Mouse (Mus musculus): Measurements from ENCODE around the gene Inhbe. TPM values are rescaled to one million over a fixed set of nuclear protein-coding genes. Genes with fewer than 3 reads are reported as not detected.
A peak's percentile ranks its signal among the peaks of the same experiment; 100 is the strongest.
"Not testable (repeated sequence)": the region's sequence is repeated elsewhere in the genome, so short reads cannot be mapped to it uniquely, and the experiment has no call there.

The Inhbe gene
- total RNA-seq, 2 experiments from 2014 or later = 0.13 TPM; not detected in 1

DNA sequence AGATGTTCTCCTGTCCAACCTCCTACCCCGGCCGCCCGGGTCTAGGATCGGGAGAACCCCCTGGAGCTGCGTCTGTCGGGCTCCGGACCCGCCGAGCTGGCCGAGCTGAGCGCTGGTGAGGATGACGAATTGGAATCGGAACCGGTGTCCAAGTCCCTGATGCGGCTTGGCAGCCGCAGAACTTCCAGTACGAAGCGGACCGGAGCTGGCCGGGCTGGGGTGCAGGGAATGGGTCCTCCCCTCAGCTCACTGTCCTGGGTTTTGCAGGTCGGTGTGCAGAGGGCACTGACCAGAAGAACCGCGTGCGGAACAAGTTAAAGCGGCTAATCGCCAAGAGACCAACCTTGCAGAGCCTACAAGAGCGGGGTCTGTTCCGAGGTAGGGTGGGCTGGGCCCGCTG, 27.4 kb downstream of the Inhbe start:
- no peak for DNase-seq (ENCODE audit: low spot score in 2 of 2)
- intact Hi-C loops (cut with DNase I) = no loop called here

DNA sequence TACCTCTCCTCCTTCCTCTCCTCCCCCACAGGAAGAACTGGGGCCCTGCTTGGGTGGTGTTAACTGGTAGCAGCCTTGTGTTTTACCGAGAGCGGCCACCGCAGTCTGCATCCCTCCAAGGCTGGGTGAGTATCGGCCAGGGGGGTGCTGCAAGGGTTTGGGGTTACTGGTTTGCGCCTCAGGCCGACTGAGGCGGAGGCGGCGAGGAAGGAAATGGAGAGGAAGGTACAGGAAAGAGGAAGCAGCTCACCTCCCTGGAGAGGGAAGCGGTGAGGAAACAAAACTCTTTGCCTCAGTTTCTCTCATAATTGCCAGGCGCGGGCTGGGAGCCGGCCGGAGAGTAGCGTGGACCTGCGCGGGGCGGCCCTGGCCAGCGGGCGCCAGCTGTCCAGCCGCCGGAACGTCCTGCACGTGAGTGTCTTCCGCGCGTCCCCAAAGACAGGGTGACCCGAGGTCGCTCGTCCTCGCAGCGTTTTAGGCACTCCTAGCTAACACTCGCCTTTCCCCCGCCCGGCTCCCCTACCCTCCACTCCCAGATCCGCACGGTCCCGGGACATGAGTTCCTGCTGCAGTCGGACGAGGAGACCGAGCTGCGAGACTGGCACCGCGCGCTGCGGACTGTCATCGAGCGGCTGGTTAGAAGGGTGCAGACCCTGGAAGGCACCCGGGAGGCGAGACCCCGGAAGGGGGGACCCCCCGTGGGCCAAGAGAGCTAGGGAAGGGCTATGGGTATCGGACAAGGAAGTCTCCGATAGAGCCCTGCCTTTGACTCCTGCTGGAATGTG, 28.0 kb downstream of the Inhbe start:
- no peak for DNase-seq (ENCODE audit: low spot score in 2 of 2)
- intact Hi-C loops (cut with DNase I) = no loop called here

DNA sequence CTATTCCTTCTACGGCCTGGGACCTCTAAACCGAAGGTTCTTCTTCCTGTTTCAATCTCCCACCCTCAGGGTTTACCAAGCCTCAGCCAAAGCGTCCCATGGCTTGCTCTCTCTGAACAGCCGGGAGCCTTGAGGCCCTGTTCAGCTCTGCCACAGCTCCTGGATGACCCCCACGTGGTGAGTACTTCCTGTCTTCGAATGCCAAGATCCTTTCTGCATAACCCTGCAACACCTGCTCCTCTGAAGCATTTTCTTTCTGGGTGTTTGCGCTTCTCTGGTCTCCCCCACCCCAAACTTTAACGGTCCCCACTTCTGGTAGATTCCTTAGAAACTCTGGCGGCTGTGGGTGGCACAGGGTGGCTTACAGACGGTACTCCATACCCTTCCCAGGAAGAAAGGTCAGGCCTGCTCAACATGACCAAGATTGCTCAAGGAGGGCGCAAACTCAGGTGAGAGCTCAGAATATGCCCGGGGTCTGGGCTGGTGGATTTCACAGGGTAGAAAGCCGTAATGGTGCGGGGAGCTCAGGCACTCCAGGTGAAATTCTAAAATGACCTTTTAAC, 28.7 kb downstream of the Inhbe start:
- intact Hi-C loops (cut with DNase I) = no loop called here
- no peak for DNase-seq (ENCODE audit: low spot score in 2 of 2)

GRCm38 (mm10) chr10:127324495-127324894, 29.7 kb downstream of the Inhbe start:
- intact Hi-C loops (cut with DNase I) = no loop called here
- no peak for DNase-seq (ENCODE audit: low spot score in 2 of 2)

GRCm38 (mm10) chr10:127323131-127323855, 30.9 kb downstream of the Inhbe start:
- intact Hi-C loops (cut with DNase I) = no loop called here
- no peak for DNase-seq (ENCODE audit: low spot score in 2 of 2)

GRCm38 (mm10) chr10:127322669-127323068, 31.5 kb downstream of the Inhbe start:
- intact Hi-C loops (cut with DNase I) = no loop called here
- no peak for DNase-seq (ENCODE audit: low spot score in 2 of 2)

GRCm38 (mm10) chr10:127322178-127322577, 32.0 kb downstream of the Inhbe start:
- intact Hi-C loops (cut with DNase I) = no loop called here
- no peak for DNase-seq (ENCODE audit: low spot score in 2 of 2)

GRCm38 (mm10) chr10:127321621-127322020, 32.6 kb downstream of the Inhbe start, which contains the start of gene Arhgap9:
TSS of gene Arhgap9 (plus strand) at chr10:127321964.
- DNase-seq (ENCODE audit: low spot score in 2 of 2) = no peak
- intact Hi-C loops (cut with DNase I) = no loop called here

DNA sequence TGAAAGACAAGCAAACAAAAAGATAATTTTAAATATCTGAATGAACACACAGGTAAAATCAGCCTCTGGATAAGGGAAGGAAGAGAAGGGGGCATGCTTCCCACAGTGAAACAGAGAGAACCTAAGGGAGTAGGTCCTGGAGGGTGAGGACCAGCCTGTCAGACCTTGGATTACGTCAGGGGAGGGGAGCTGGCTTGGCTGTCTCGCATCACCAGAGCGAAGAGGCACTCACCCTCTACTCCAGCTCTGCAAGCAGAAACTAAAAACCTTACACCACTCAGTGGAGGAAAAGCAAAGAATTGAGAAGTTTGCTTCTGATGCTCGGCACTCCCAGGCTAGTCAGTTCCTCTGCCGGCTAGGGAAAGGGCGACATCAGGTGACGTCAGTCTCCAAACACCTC, 34.2 kb downstream of the Inhbe start:
- intact Hi-C loops (cut with DNase I) = no loop called here

DNA sequence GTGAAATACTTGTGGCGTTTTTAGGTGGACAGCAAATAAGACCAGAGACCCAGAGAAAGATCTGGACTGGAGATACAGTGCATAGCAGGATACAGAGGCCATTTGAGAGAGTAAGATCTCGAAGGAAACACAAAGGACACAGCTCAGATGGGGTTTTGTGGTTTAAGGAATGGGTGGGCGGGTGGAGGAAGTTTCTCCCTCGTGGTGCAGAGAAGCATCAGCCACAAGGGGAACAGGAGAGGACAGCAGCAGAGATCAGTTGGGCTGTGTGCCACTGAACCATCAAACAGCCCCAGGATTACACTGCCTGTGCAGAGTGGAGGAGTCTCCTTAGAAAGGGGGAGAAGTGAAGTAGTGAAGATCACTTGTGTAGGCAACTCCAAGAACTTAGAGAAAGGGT, 36.2 kb downstream of the Inhbe start:
- DNase-seq (ENCODE audit: low spot score in 2 of 2) = no peak
- intact Hi-C loops (cut with DNase I) = no loop called here

More for the DNA sequence above, 34.2 kb downstream of the Inhbe start:
- no peak for DNase-seq (ENCODE audit: low spot score in 2 of 2)

GRCm38 (mm10) chr10:127317277-127317676, 36.9 kb downstream of the Inhbe start:
- intact Hi-C loops (cut with DNase I) = no loop called here
- no peak for DNase-seq (ENCODE audit: low spot score in 2 of 2)

DNA sequence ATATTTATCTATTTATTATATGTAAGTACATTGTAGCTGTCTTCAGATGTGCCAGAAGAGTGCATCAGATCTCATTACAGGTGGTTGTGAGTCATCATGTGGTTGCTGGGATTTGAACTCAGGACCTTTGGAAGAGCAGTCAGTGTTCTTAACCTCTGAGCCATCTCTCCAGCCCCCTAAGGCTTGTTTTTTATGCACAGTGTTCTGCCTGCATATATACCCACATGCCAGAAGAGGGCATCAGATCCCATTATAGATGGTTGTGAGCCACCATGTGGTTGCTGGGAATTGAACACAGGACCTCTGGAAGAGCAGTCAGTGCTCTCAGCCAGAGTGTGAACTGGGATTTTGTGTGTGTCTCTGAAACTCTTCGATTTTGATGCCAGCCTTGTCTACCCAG, 39.3 kb downstream of the Inhbe start:
- DNase-seq (ENCODE audit: low spot score in 2 of 2); intact Hi-C loops (cut with DNase I): not testable (repeated sequence)

DNA sequence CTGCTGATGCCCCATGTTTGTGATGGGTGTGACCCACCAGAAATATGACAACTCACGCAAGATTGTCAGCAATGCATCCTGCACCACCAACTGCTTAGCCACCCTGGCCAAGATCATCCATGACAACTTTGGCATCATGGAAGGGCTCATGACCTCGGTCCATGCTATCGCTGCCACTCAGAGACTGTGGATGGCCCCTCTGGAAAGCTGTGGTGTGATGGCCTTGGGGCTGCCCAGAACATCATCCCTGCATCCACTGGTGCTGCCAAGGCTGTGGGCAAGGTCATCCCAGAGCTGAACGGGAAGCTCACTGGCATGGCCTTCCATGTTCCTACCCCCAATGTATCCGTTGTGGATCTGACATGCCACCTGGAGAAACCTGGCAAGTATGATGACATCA, 40.7 kb downstream of the Inhbe start:
- intact Hi-C loops (cut with DNase I) = not testable (repeated sequence)

GRCm38 (mm10) chr10:127312858-127313257, 41.4 kb downstream of the Inhbe start:
- no peak for DNase-seq (ENCODE audit: low spot score in 2 of 2)
- intact Hi-C loops (cut with DNase I) = no loop called here

More for the DNA sequence above, 40.7 kb downstream of the Inhbe start:
- DNase-seq (ENCODE audit: low spot score in 2 of 2) = not testable (repeated sequence)

GRCm38 (mm10) chr10:127312356-127312676, 41.9 kb downstream of the Inhbe start:
- peak; percentile 77 to 83 for DNase-seq (ENCODE audit: low spot score in 2 of 2)
- intact Hi-C loops (cut with DNase I) = no loop called here

- intact Hi-C loops (cut with DNase I) = no loop called here
- peak; percentile 95 to 96 for DNase-seq (ENCODE audit: low spot score in 2 of 2)
Observed at GRCm38 (mm10) chr10:127311476-127312355, 42.5 kb downstream of the Inhbe start, which contains the start of gene Mars. TSS of gene Mars (minus strand) at chr10:127311786.

- DNase-seq (ENCODE audit: low spot score in 2 of 2) = no peak
- intact Hi-C loops (cut with DNase I) = no loop called here
Observed at GRCm38 (mm10) chr10:127310523-127311475, 43.4 kb downstream of the Inhbe start.

DNA sequence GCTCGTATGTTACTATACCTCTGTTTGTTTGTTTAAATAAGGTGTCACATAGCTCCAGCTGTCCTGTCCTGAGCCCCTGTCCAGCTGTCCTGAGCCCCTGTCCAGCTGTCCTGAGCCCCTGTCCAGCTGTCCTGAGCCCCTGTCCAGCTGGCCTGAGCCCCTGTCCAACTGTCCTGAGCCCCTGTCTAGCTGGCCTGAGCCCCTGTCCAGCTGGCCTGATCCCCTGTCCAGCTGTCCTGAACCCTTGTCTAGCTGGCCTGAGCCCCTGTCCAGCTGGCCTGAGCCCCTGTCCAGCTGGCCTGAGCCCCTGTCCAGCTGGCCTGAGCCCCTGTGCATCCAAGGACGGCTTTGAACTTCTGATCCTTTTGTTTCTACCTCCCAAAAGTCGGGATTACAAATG, 45.0 kb downstream of the Inhbe start:
- intact Hi-C loops (cut with DNase I); DNase-seq (ENCODE audit: low spot score in 2 of 2): not testable (repeated sequence)

All from left cerebral cortex, postnatal 14 days (tissue).